Mouse (Mus musculus) spleen, adult 2 months (tissue): Measurements from ENCODE around the gene Slc12a8.

Source experiments
- CTCF ChIP-seq: fragments of 200-500 bp; IDR thresholded peaks from 2 replicates; pipeline ENCODE4 v1.5.1; 2011; ENCODE audit warnings: mild to moderate bottlenecking, inconsistent platforms; ENCODE audit not compliant: insufficient read depth, insufficient read length, insufficient replicate concordance; ENCODE audit errors: extremely low read depth
- POLR2A ChIP-seq: fragments of 200-500 bp; IDR thresholded peaks from 2 replicates; pipeline ENCODE4 v1.6.1; 2011; ENCODE audit warnings: low read depth, low read length, inconsistent platforms

DNA sequence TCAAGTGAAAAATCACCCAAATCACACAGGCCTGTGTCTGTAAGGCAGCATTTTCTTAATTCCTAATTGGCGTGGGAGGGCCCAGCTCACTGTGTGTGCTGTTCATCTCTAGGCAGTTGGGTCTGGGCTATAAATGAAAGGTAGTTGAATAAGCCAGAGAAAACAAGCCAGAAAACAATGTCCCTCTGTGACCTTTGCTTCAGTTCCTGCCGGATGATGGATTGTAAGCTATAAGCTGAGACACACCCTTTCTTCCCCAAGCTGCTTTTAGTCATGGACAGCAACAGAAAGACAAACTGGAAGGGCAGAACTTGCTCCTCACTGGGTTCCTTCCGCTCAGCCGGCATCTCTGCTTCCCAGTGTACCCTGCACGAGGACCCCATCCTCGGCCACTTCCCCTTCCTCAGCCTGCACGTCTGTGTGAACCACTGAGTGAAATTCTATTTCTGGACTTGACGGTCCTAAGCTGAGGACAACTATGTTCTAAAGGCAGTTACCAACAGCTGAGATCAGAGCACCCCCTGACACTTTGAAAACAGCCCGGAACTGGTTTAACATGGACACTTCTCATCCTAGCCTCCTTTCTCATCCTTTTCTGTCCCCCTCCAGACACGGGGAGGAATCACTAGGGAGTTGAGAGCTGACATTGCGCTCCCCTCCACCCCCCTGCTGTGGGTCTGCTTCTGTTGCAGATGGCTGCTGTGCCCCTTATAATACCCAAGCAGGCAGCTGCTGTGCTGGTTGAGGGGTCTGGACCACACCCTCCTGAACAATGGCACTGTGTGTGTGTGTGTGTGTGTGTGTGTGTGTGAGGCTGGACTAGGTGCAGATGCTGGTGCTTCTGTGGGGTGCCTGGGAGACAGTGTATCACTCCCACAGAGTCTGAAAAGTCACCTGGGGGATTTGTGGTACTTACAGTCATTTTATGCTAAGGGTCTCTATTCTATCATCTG, 12.7 kb downstream of the Slc12a8 start:
- TF ChIP-seq CTCF (no peak), POLR2A (no peak)
